In the genomic region with DNA sequence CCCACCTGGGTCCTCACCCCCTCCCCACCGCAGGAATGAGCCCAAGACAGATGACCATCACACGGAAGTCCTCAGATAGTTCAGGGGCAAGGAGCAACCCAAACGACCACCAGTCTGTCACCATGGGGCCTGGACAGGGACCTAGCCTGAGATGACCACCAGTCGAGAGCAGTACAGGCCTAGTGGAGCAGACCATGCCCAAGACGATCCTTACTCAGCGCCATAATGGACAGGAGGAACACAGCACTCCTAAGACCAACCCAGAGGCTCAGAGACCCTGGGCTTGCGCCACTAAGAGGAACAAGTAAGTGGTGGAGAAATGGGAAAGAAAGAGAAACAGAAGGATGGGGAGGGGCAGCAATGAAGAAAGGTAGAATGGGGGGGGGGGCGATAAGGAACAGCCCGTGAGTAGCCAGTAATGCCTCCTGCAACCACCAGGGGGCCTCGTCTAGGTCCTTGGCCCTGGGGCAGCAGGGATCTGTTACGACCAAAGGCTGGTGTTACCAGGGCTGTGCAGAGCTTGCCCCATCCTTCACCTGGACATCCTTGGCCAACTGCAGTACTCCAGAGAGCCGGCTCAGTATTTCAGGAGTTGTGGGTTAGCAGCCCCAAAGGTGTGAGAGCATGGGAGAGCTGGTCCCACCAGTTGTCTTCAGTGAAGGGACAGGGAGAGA, we compare ENCODE assay signal across 9 mouse cellular contexts. TPM values are rescaled to one million over a fixed set of nuclear protein-coding genes. Genes with fewer than 3 reads are reported as not detected.
A peak's percentile ranks its signal among the peaks of the same experiment; 100 is the strongest.
DNase-seq lines count a peak whose midpoint lies in the region; ATAC-seq and TF ChIP-seq lines count a peak whose summit lies in the region.
"Had no signal": no experiment of that assay in that cellular context is flagged by ENCODE, and none has a peak within 500 bp of the region (broad histone marks: within the 10 kb centered on the region; RNA-seq: fewer than 3 reads in every experiment).

No protein-coding gene starts in this region.

- H3K4me1 ChIP-seq in limb, embryonic 10.5 days, result no peaks in the 10 kb centered on the region
- H3K4me1 ChIP-seq in forebrain, embryonic 12.5 days, result no peaks in the 10 kb centered on the region

- peaks cover 7% of the 10 kb centered on the region; the same call in 1 of the 2 replicates for H3K27me3 ChIP-seq in limb, embryonic 10.5 days (ENCODE audit: low read depth, poor library complexity, severe bottlenecking)
- H3K27me3 ChIP-seq in forebrain, embryonic 12.5 days, result no peaks in the 10 kb centered on the region

- WGBS in limb, embryonic 10.5 days, result 57% methylated on average over 12 of the region's 12 CpGs
- 64% methylated on average over 11 of the region's 12 CpGs for WGBS in forebrain, embryonic 12.5 days

- intact Hi-C loops in gastrocnemius, adult 2 months (cut with DNase I), result no loop called here

- no peaks in the 10 kb centered on the region for H3K36me3 ChIP-seq in limb, embryonic 10.5 days
- no peaks in the 10 kb centered on the region for H3K36me3 ChIP-seq in forebrain, embryonic 12.5 days (replicated peaks)

- no peak overlapping the region for H3K4me2 ChIP-seq in forebrain, embryonic 12.5 days

- TF ChIP-seq CTCF in gastrocnemius, adult 2 months (IDR thresholded peaks at IDR 0.05), result peak; percentile 72

- H3K9me3 ChIP-seq in limb, embryonic 10.5 days (replicated peaks), result no peaks in the 10 kb centered on the region
- no peaks in the 10 kb centered on the region for H3K9me3 ChIP-seq in forebrain, embryonic 12.5 days

- H3K9ac ChIP-seq in forebrain, embryonic 12.5 days, result no peak overlapping the region

- H3K27ac ChIP-seq in gastrocnemius, adult 2 months, result no peak overlapping the region
- no peak overlapping the region for H3K27ac ChIP-seq in limb, embryonic 10.5 days
- H3K27ac ChIP-seq in forebrain, embryonic 12.5 days, result no peak overlapping the region

- H3K4me3 ChIP-seq in gastrocnemius, adult 2 months, result no peak overlapping the region
- no peak overlapping the region for H3K4me3 ChIP-seq in limb, embryonic 10.5 days
- H3K4me3 ChIP-seq in forebrain, embryonic 12.5 days (replicated peaks), result no peak overlapping the region

- ATAC-seq in forebrain, embryonic 12.5 days (ENCODE audit: low FRiP score), result no peak

- peak; percentile 55 for DNase-seq in gastrocnemius, adult 2 months
- no peak for DNase-seq in gastrocnemius, adult 8-10 months (ENCODE audit: low spot score in 2 of 2)
- DNase-seq in right cerebral cortex, postnatal 14 days, result peak; percentile 40
- DNase-seq in right cerebral cortex, adult 2 months (ENCODE audit: low spot score in 2 of 2), result no peak
- DNase-seq in embryo, embryonic 11 days, result peak; percentile 48
- DNase-seq in limb, embryonic 10.5 days (ENCODE audit: low spot score), result peak; percentile 58
- DNase-seq in testis, postnatal 10 days (ENCODE audit: low spot score), result peak; percentile 79

RNA-seq across cellular contexts. Expression of a gene that starts 4.0 kb away (rescaled TPM):
- not detected for total RNA-seq in gastrocnemius, adult 2 months (2021)
- total RNA-seq in gastrocnemius, adult 8-10 months (2022), result not detected
- polyA plus RNA-seq in limb, embryonic 10.5 days (2016; fragmentation: Nextera tagmentation; extraction: Ambion mirVana), result not detected in 2 replicates
- not detected in 2 replicates for polyA plus RNA-seq in forebrain, embryonic 12.5 days (2016; fragmentation: Nextera tagmentation; extraction: Ambion mirVana)

RNA-seq across cellular contexts. Expression of a gene that starts 20.7 kb away (rescaled TPM):
- total RNA-seq in gastrocnemius, adult 2 months (2021), result 1 to 10 TPM; 1.1 TPM
- 1 to 10 TPM in 1 of 4 experiments, under 1 TPM in 2, not detected in 1; 0.53 to 1.4 (median 0.99) TPM for total RNA-seq in gastrocnemius, adult 8-10 months (2022)
- 0.65 and 0.70 TPM in 2 replicates for polyA plus RNA-seq in limb, embryonic 10.5 days (2016; fragmentation: Nextera tagmentation; extraction: Ambion mirVana)
- polyA plus RNA-seq in forebrain, embryonic 12.5 days (2016; fragmentation: Nextera tagmentation; extraction: Ambion mirVana), result 0.24 and 0.61 TPM in 2 replicates
- polyA plus RNA-seq: neural tube, embryonic 14.5 days had no signal

RNA-seq across cellular contexts. Expression of a gene that starts 45.8 kb away (rescaled TPM):
- under 1 TPM in 1 of 2 experiments, not detected in 1; 0.06 TPM for total RNA-seq in gastrocnemius, adult 2 months (2021)
- under 1 TPM in 1 of 4 experiments, not detected in 3; 0.07 TPM for total RNA-seq in gastrocnemius, adult 8-10 months (2022)
- polyA plus RNA-seq in limb, embryonic 10.5 days (2016; fragmentation: Nextera tagmentation; extraction: Ambion mirVana), result not detected in 2 replicates
- polyA plus RNA-seq in forebrain, embryonic 12.5 days (2016; fragmentation: Nextera tagmentation; extraction: Ambion mirVana), result 0.05 TPM in 1 of 2 replicates, not detected in the other

RNA-seq across cellular contexts. Expression of a gene that starts 54.0 kb away (rescaled TPM):
- not detected for total RNA-seq in gastrocnemius, adult 2 months (2021)
- not detected for total RNA-seq in gastrocnemius, adult 8-10 months (2022)
- polyA plus RNA-seq in limb, embryonic 10.5 days (2016; fragmentation: Nextera tagmentation; extraction: Ambion mirVana), result not detected in 2 replicates
- not detected in 2 replicates for polyA plus RNA-seq in forebrain, embryonic 12.5 days (2016; fragmentation: Nextera tagmentation; extraction: Ambion mirVana)
- polyA plus RNA-seq: neural tube, embryonic 14.5 days had no signal

Comparison
In these comparisons a context has a peak if more than half of its experiments do, and no peak if none do; other contexts are left out.
1. DNase-seq: peak in gastrocnemius, adult 2 months (single experiment), right cerebral cortex, postnatal 14 days (single experiment), embryo, embryonic 11 days (single experiment), limb, embryonic 10.5 days (single experiment) and testis, postnatal 10 days (single experiment); none in gastrocnemius, adult 8-10 months (0 of 2) and right cerebral cortex, adult 2 months (0 of 2).